Mouse (Mus musculus): ENCODE results near the gene Xylt1. TPM values are rescaled to one million over a fixed set of nuclear protein-coding genes. Genes with fewer than 3 reads are reported as not detected.

Xylt1 gene
- polyA plus RNA-seq, 1 experiment from 2014 or later = 2.0 TPM

DNA sequence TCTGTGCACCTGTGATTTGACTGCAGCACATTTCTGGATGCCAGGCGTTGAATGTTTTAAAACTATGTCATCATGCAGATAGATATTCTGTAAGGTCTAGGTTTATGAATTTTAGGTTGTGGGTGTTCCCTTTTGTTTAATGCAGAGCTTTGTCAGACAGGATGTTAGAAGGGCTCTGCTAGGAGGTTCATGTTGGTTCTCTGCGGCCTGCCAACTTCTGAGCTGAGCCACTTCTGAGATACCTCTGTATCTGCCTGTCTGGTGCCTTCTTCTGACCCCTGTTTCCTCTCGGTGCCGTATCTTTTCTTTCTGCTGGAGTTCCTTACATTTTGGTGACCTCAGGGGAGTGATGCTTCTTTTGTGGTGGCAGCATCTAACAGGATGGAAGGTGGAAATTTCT is 44.1 kb downstream of the Xylt1 start:
- no peaks in the 10 kb centered on the region for H3K9me3 ChIP-seq
- H3K27ac ChIP-seq (replicated peaks) = no peak overlapping the region
- no peak overlapping the region for H3K9ac ChIP-seq (replicated peaks)
- ATAC-seq (replicated peaks) = no peak
- 88% methylated on average over 4 of the region's 4 CpGs for WGBS
- H3K36me3 ChIP-seq = no peaks in the 10 kb centered on the region
- no peak overlapping the region for H3K4me2 ChIP-seq (replicated peaks)
- no peak overlapping the region for H3K4me3 ChIP-seq
- H3K4me1 ChIP-seq = peaks cover 28% of the 10 kb centered on the region
- no peaks in the 10 kb centered on the region for H3K27me3 ChIP-seq

DNA sequence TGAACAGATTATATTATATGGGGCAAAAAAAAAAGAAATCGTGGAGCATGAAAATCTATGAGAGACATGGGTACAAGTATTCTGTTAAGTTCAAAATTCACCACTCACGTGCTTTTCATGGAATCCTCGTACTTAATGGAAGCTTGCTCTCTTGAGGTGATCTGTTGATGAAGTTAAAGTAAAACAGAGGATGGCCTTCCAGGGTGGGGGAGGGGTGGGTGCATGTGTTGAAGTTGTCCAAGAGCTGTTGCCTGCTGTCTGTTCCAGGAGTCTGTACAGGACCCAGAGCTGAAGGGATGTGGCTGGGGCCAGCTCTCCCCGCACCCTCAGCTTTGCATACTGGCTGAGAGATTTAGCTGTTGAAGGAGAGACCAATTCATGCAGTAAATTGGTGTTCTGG is 45.6 kb downstream of the Xylt1 start:
- no peak overlapping the region for H3K27ac ChIP-seq (replicated peaks)
- peaks cover 24% of the 10 kb centered on the region for H3K4me1 ChIP-seq
- H3K27me3 ChIP-seq = no peaks in the 10 kb centered on the region
- no peaks in the 10 kb centered on the region for H3K9me3 ChIP-seq
- no peaks in the 10 kb centered on the region for H3K36me3 ChIP-seq
- no peak overlapping the region for H3K4me2 ChIP-seq (replicated peaks)
- no peak for ATAC-seq (replicated peaks)
- H3K9ac ChIP-seq (replicated peaks) = no peak overlapping the region
- 80% methylated on average over 4 of the region's 4 CpGs for WGBS
- H3K4me3 ChIP-seq = no peak overlapping the region

DNA sequence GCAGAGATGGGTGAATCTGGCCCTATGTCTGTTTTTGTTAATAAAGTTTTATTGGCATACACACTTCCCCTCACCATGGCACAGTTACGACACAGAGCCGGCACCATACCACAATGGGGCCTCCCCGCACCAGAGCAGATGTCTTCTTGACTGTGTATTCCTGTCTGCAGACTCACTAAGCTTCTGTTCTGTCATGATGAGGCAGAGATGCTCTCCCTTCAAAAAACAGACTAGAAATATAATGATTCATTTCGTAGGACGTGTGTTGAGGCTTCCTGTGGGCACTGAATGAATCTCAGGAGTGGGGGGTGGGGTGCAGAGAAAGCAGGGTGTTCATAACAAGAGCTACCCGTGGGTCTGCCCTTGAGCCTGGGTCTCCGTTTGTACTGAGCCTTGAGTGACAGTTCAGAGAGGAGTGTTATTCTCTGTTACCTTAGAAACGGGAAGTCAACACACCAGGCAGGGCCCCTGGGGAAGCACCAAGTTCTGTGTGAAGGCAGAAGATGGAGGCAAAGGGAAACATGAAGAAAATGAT is 48.0 kb downstream of the Xylt1 start:
- no peaks in the 10 kb centered on the region for H3K36me3 ChIP-seq
- WGBS = 37% methylated on average over 8 of the region's 8 CpGs
- peak overlapping the region; percentile 27; the same call in 1 of the 2 replicates for H3K27ac ChIP-seq (replicated peaks)
- no peak overlapping the region for H3K4me3 ChIP-seq
- H3K9ac ChIP-seq (replicated peaks) = no peak overlapping the region
- no peaks in the 10 kb centered on the region for H3K27me3 ChIP-seq
- no peak overlapping the region for H3K4me2 ChIP-seq (replicated peaks)
- H3K9me3 ChIP-seq = no peaks in the 10 kb centered on the region
- peaks cover 24% of the 10 kb centered on the region; the same call in 1 of the 2 replicates for H3K4me1 ChIP-seq
- ATAC-seq (replicated peaks) = 0 out of 2 replicates have a peak, but pooled peaks have one; percentile 44

DNA sequence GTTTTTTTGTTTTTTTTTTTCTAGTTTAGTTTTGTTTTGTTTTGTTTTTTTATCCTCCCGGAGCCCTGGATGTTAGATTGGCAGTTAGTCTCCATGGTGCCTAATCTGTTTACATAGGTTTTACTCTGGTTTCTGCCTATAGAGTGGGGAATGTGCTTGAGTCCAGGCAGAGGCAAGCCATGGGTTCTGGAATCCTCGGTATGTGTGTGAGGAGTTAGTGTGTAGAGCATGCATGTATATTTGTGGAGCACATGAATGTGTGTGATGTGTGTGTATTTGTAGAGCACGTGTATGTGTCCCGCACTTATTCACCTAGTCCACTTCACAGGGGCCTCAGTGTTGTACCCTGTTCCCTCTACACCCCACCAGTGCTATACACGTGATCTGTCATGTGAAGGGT is 48.7 kb downstream of the Xylt1 start:
- ATAC-seq (replicated peaks) = no peak; the same call in 1 of the 2 replicates
- H3K4me2 ChIP-seq (replicated peaks) = no peak overlapping the region
- no peak overlapping the region for H3K4me3 ChIP-seq
- WGBS = 80% methylated on average over 5 of the region's 5 CpGs
- no peaks in the 10 kb centered on the region for H3K27me3 ChIP-seq
- H3K27ac ChIP-seq (replicated peaks) = no peak overlapping the region
- H3K9ac ChIP-seq (replicated peaks) = no peak overlapping the region
- no peaks in the 10 kb centered on the region for H3K36me3 ChIP-seq
- H3K4me1 ChIP-seq = peaks cover 25% of the 10 kb centered on the region; the same call in 1 of the 2 replicates
- H3K9me3 ChIP-seq = no peaks in the 10 kb centered on the region

DNA sequence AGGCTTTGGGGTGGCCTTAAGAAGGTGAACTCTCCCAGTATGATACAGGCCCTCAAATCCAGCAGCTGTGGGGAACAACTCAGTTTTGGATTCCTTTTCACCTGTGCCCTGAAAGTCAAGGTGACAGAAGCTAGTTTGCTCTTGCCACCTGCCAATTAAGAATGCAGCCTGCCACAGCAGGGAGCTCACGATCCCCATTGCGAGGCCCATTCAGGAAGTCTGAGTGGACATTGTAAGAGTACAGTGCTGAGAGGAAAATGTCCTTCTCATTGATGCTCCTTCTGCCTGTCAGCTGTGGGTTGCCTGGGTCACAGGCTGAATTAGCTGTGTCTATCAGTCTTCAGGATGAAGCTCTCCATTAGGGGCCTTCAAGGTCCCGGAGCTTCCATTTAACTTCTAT is 49.1 kb downstream of the Xylt1 start:
- no peak for ATAC-seq (replicated peaks)
- Histone ChIP-seq H3K4me2 (replicated peaks) (no peak overlapping the region), H3K4me1 (peaks cover 25% of the 10 kb centered on the region; the same call in 1 of the 2 replicates), H3K27me3 (no peaks in the 10 kb centered on the region), H3K27ac (replicated peaks) (no peak overlapping the region), H3K9ac (replicated peaks) (no peak overlapping the region), H3K36me3 (no peaks in the 10 kb centered on the region), H3K4me3 (no peak overlapping the region), H3K9me3 (no peaks in the 10 kb centered on the region)
- 60% methylated on average over 3 of the region's 3 CpGs for WGBS

DNA sequence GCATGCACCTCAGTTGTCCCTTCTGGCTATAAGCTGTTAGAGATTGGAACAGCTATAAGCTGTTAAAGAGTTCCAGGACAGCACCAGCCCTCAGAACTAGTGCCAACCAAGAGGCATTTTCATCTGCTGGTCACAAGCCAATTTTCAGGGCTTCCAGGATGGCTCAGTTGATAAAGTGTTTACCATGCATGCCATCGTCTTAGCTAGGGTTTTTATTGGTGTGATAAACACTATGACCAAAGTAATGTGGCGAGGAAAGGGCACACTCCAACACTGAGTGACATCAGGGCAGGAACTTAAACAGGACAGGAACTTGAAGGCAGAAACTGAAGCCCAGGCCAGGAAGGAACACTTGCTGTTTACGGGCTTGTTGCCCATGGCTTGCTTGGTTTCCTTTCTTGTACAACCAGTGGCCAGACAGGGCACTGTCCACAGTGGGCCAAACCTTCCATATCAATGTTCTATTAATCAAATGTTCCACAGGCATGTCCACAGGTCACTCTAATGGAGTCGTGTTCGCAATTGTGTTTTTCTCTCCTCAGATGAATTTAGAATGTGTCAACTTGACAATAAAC is 49.7 kb downstream of the Xylt1 start:
- no peak overlapping the region for H3K4me3 ChIP-seq
- H3K4me2 ChIP-seq (replicated peaks) = no peak overlapping the region
- H3K9ac ChIP-seq (replicated peaks) = no peak overlapping the region
- ATAC-seq (replicated peaks) = no peak
- no peaks in the 10 kb centered on the region for H3K36me3 ChIP-seq
- no peaks in the 10 kb centered on the region for H3K9me3 ChIP-seq
- peaks cover 25% of the 10 kb centered on the region; the same call in 1 of the 2 replicates for H3K4me1 ChIP-seq
- no peaks in the 10 kb centered on the region for H3K27me3 ChIP-seq
- WGBS = 86% methylated on average over 5 of the region's 5 CpGs
- H3K27ac ChIP-seq (replicated peaks) = no peak overlapping the region

DNA sequence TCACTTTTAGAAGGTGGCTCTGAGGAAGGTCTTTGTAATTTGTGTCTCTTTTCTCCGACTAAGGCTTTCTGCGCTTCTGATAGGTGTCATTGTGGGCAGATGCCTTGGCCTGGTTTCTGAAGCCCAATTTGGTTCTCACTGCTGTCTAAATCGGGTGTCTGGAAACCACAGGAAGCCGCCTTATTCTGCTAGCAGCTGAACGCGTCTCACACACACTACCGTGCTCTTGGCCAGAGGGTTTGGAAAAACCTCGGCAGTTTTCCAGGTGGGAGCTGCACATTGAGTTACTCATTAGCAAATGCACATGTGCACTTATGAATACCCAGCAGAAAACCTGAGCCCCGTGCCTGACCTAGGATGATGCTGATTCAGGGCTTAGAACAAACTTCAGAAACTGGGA is 52.9 kb downstream of the Xylt1 start:
- ATAC-seq (replicated peaks) = no peak
- H3K27me3 ChIP-seq = no peaks in the 10 kb centered on the region
- no peaks in the 10 kb centered on the region for H3K36me3 ChIP-seq
- H3K4me1 ChIP-seq = peaks cover 33% of the 10 kb centered on the region
- H3K4me2 ChIP-seq (replicated peaks) = no peak overlapping the region
- no peak overlapping the region for H3K9ac ChIP-seq (replicated peaks)
- 51% methylated on average over 9 of the region's 9 CpGs for WGBS
- no peak overlapping the region for H3K27ac ChIP-seq (replicated peaks)
- H3K9me3 ChIP-seq = no peaks in the 10 kb centered on the region
- H3K4me3 ChIP-seq = no peak overlapping the region

DNA sequence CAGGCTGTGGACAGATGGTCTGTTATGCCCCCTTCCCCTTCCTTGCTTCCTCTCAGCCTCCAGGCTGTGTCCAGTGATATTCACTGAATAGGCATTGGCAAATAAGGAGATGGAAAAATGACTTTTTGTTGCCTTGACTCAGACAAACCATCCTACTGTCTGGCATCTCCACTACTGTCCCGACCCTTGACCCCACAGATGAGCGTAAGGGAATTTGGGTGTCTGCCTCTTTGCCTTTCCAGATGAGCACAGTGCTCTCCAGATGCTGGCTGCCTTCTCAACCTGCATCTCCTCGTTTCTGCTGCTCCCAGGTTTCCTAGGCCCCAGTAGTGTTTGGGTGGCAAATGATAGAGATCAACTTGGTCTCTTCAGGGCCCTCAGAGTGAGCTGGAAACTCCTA is 54.3 kb downstream of the Xylt1 start:
- WGBS = 86% methylated on average over 3 of the region's 3 CpGs
- H3K27ac ChIP-seq (replicated peaks) = no peak overlapping the region

DNA sequence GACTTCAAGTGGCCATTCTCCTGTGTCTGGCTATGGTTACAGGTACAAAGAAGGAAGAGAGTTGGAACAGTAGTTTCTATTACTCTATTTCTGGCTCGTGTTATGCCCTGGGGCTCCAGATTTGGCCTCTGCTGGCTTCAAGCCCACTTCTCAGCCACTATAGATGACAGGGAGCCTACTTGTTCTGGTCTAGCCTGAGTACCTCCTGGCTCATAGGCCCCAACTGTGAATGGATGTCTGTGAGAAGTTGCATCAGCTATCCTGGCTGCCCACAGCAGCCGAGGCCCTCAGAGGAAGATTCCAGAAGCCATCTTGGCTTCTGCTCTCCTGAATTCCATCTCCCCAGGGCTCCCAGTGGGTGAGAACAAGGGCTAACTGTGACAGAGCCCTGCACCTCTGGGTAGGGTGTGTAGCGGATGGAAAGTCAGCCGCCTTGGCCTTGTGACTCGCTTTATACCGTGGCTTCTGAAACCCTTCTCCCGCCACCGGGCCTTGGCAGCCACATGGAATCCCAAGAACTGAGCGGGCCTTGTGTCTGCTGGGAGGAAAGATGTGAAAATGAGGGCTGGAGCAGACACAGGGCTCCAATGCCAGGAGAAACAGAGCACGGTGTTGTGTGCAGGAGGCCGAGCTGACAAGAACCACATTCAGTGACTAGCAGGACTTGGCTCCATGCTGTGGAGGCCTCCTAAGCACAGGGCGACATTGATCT is 55.1 kb downstream of the Xylt1 start:
- no peak overlapping the region for H3K4me2 ChIP-seq (replicated peaks)
- 78% methylated on average over 12 of the region's 12 CpGs for WGBS
- no peaks in the 10 kb centered on the region for H3K9me3 ChIP-seq
- H3K27ac ChIP-seq (replicated peaks) = peak overlapping the region; percentile 61
- no peak overlapping the region for H3K9ac ChIP-seq (replicated peaks)
- ATAC-seq (replicated peaks) = no peak
- H3K36me3 ChIP-seq = no peaks in the 10 kb centered on the region
- peaks cover 24% of the 10 kb centered on the region for H3K4me1 ChIP-seq
- H3K27me3 ChIP-seq = no peaks in the 10 kb centered on the region
- H3K4me3 ChIP-seq = no peak overlapping the region

More for the DNA sequence above, 54.3 kb downstream of the Xylt1 start:
- Histone ChIP-seq H3K4me1 (peaks cover 30% of the 10 kb centered on the region), H3K4me2 (replicated peaks) (no peak overlapping the region), H3K36me3 (no peaks in the 10 kb centered on the region), H3K27me3 (no peaks in the 10 kb centered on the region), H3K9me3 (no peaks in the 10 kb centered on the region), H3K9ac (replicated peaks) (no peak overlapping the region), H3K4me3 (no peak overlapping the region)
- no peak for ATAC-seq (replicated peaks)

DNA sequence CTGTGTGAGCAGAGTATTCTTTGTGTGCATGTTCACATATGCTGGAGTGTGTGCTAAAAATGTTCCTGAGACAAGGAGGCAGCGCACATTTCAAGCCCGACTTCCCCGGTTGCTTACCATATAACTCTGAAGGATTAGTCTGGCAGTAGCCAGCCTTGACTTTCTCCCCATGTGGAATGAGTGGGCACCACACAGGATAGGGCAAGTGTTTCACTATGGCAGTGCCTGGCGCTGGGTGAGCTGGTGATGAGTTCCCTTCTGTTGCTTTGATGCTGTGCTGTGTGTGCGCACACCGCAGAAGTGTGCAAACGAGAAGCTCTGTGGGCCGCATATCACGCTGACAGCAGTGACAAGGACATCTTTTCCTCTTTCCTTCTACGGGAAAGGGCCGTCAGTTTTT is 56.1 kb downstream of the Xylt1 start:
- H3K27me3 ChIP-seq = no peaks in the 10 kb centered on the region
- peaks cover 24% of the 10 kb centered on the region for H3K4me1 ChIP-seq
- no peak for ATAC-seq (replicated peaks)
- no peak overlapping the region for H3K9ac ChIP-seq (replicated peaks)
- H3K27ac ChIP-seq (replicated peaks) = no peak overlapping the region
- no peaks in the 10 kb centered on the region for H3K36me3 ChIP-seq
- no peaks in the 10 kb centered on the region for H3K9me3 ChIP-seq
- H3K4me3 ChIP-seq = no peak overlapping the region
- H3K4me2 ChIP-seq (replicated peaks) = no peak overlapping the region
- WGBS = 82% methylated on average over 11 of the region's 11 CpGs

DNA sequence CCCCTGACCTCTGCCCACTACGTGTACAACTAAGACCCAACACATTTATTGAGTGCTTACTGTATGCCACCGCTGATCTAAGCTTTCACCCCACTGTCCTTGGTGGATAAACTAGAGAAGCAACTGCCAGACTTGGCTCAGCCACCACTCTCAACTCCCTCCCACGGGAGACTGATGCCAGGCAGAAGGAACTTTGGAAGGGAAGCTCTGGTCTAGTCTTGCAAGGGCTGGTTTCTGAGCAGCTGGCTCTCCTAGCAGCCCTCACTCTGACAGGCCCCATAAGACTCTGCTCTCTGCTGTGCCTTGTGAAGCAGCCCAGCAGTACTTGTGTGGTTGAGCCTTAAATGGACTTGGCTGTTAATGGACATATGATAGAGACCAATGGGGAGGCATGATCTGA is 60.2 kb downstream of the Xylt1 start:
- peaks cover 13% of the 10 kb centered on the region for H3K4me1 ChIP-seq
- 80% methylated on average over 3 of the region's 3 CpGs for WGBS
- no peak overlapping the region for H3K4me2 ChIP-seq (replicated peaks)
- H3K27me3 ChIP-seq = no peaks in the 10 kb centered on the region
- no peak overlapping the region for H3K4me3 ChIP-seq
- no peaks in the 10 kb centered on the region for H3K9me3 ChIP-seq
- no peaks in the 10 kb centered on the region for H3K36me3 ChIP-seq
- ATAC-seq (replicated peaks) = no peak
- no peak overlapping the region for H3K27ac ChIP-seq (replicated peaks)
- H3K9ac ChIP-seq (replicated peaks) = no peak overlapping the region

DNA sequence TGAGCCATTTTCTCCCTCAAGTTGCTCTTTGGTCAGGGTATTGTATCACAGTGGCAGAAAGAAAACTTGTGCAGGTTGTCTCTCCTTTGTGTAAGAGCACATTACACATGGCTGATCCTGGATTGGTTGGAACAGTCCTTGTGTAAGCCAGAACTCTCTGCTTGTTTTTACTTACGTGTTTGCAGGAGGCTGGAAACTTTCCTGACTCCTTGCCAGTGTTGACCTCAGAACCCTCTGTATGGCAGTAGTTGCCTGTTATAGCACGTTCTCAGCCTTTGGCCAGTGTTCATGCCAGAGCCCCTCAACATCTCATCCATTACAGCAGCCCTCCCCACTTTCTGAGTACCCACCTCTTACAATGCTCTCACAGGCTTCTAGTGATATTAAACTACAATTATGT is 61.9 kb downstream of the Xylt1 start:
- Histone ChIP-seq H3K4me3 (no peak overlapping the region), H3K9me3 (no peaks in the 10 kb centered on the region), H3K4me1 (peaks cover 10% of the 10 kb centered on the region), H3K4me2 (replicated peaks) (no peak overlapping the region), H3K27ac (replicated peaks) (no peak overlapping the region), H3K36me3 (no peaks in the 10 kb centered on the region), H3K27me3 (no peaks in the 10 kb centered on the region), H3K9ac (replicated peaks) (no peak overlapping the region)
- ATAC-seq (replicated peaks) = no peak
- 62% methylated on average over 2 of the region's 2 CpGs for WGBS

Measured in forebrain, embryonic 15.5 days (tissue).